Mouse (Mus musculus) T-helper 2 cell (primary cell): Measurements from ENCODE around the gene Sypl2.

Experiments
- in situ Hi-C: fragments of 300-600 bp; cut with MboI, MseI; formaldehyde crosslinking; loops from one replicate; pipeline ENCODE4 v1.15.1; 2025; ENCODE audit warnings: high pct_unique_total_duplicates

Gene Sypl2

GRCm38 (mm10) chr3:108205601-108206000, 20.8 kb downstream of the Sypl2 start:
- in situ Hi-C loops = no loop called here

DNA sequence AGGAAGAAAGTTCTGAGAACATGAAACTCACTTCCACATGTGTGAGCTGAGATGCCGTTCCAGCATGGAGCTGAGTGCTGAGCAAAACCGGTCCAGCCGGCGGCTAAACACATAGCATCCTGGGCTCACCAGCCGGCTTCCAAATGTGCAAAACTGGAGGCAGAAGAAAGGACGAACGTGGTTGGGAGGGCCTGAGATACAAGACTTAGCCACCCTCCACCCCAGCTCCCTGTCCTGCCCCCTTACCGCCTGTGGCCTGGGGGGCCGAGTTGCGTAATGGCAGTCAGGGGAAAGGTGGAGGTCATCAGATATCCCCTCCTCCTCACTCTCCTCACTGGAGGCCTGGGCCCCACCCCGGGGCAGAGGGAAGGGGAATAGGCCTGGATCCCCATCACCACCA, 22.0 kb downstream of the Sypl2 start:
- in situ Hi-C loops = no loop called here

- in situ Hi-C loops = no loop called here
These were observed 22.7 kb downstream of the Sypl2 start for GRCm38 (mm10) chr3:108203621-108204325.

GRCm38 (mm10) chr3:108203212-108203611, 23.2 kb downstream of the Sypl2 start:
- in situ Hi-C loops = no loop called here

- in situ Hi-C loops = no loop called here
These were observed 23.9 kb downstream of the Sypl2 start for GRCm38 (mm10) chr3:108202506-108202905.

DNA sequence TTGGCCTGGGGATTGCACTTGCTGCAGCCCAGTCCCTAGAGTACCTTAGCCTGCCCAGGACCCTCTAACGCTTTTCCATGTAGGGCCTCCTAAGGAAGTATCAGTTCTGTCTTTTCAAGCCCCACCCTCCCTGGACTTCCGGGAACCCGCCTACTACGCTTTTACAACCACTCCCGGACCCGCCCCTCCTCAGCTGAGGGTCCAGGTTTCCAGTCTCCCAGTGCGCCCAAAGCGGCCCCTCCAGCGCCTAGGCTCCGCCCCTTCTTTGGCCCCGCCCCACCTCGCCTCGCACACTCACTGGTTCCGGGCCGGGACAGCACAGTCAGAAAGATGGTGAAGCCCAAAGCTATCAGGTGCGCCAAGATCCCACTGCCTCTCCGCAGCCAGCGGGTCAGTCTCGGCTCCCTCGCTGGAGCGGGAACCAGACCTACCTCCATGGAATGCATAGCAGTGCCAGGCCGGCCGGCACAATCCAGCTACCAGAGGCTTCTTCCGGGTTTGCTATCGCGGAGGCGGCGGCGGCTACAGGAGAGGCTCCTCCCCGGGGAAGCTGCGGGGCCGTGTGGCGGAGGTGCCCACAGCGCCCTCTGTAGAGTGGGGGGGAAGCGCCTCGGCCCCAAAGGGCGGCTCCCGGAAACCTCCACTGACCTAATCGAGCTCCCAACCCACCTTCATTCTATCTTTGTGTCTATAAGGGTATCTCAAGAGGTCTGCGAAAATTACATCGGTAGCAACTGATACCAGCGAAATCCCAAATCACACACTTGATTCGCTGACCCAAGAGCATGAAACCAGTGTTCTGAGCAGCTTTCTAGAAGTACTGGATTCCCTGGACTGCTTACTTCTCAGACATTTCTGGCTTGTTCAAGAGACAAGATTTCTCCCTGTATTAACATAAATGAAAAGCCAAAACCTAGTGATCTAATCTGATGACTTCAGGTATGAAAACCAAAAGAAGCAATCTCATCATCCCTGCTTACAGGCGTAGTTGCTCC, 25.8 kb downstream of the Sypl2 start, which contains the start of gene Cyb561d1:
Cyb561d1 (minus strand) TSS at position 884 of the 995 bp plus-strand sequence.
- in situ Hi-C loops = no loop called here

GRCm38 (mm10) chr3:108199231-108199630, 27.2 kb downstream of the Sypl2 start:
- in situ Hi-C loops = no loop called here

DNA sequence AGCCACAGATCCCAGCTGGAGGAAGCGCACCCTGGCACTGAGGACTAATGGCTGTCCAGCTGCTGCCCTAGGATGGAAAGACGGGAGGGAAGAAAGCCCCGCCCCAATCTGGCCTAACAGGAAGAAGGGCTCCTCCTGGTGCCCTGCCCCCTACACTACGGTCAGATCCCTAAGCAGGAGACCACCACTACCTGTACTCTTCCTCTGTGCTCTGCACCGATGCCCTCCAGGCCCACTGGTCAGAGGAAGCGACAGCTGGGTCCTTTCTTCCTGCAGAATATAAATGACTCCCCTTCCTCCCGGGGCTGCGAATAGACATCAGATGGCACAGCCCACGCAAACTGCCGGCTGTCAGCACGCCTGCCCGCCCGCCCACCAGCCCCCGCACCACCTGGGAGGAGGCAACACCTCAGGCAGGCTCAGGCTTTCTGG, 29.4 kb downstream of the Sypl2 start:
- in situ Hi-C loops = no loop called here

GRCm38 (mm10) chr3:108195941-108196590, 30.4 kb downstream of the Sypl2 start:
- in situ Hi-C loops = no loop called here

GRCm38 (mm10) chr3:108195287-108195686, 31.2 kb downstream of the Sypl2 start:
- in situ Hi-C loops = no loop called here

DNA sequence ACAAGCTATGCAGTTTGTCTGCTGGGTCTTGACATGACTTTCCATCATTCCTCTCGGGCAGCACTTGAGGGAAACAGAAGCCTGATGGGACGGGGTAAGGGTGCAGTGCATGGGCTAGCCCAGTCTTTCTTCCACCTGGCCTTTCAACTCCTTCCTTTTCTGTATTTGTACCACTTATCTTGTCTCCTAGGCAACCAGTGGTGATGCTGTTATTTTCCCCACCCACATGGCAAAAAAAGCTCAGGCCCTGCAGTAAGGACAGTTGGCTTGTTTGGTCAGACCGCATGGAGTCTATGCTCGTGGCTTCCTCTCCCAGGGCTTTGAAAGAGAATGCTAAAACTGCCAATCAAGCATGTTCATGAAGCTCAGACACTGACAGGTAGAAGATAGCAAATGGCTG, 32.8 kb downstream of the Sypl2 start:
- in situ Hi-C loops = no loop called here

DNA sequence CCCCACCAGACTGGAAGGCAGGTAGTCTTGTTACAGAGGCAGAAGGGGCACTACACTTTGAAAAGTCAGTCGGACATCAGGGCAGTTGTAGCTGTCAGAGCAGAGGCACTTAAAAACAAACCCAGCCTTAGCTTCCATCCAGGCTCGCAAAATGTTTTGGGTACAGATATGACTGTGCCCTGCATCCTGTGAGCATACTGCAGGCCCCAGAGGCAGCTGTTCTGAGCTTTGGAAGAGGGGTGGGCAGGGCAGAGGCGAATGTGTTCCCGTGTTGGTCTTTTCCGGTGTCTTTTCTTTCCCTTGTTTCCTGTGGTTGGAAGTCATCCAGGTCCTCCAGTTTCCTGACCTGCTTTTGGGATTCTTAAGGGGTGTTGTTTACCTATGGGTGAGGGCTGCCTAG, 36.6 kb downstream of the Sypl2 start:
- in situ Hi-C loops = no loop called here

GRCm38 (mm10) chr3:108188716-108189490, 37.5 kb downstream of the Sypl2 start:
- in situ Hi-C loops = no loop called here

DNA sequence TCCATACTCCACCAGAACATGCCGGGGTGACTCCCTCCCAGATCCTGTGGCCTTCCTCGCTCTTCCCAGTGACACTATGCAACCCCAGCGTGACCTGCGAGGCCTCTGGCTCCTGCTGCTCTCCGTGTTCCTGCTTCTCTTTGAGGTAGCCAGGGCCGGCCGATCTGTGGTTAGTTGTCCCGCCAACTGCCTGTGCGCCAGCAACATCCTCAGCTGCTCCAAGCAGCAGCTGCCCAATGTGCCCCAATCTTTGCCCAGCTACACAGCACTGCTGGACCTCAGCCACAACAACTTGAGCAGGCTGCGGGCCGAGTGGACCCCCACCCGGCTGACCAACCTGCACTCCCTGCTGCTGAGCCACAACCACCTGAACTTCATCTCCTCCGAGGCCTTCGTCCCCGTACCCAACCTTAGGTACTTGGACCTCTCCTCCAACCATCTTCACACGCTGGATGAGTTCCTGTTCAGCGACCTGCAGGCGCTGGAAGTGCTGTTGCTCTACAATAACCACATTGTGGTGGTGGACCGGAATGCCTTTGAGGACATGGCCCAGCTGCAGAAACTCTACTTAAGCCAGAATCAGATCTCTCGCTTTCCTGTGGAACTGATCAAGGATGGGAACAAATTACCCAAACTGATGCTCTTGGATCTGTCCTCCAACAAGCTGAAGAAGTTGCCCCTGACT, 39.2 kb downstream of the Sypl2 start:
- in situ Hi-C loops = no loop called here

- in situ Hi-C loops = no loop called here
These were observed 40.1 kb downstream of the Sypl2 start, which contains the start of gene Amigo1 for GRCm38 (mm10) chr3:108186098-108187047. Amigo1 (plus strand) TSS chr3:108186335.

GRCm38 (mm10) chr3:108185460-108186097, 40.9 kb downstream of the Sypl2 start:
- in situ Hi-C loops = no loop called here

- in situ Hi-C loops = no loop called here
These were observed 41.7 kb downstream of the Sypl2 start for GRCm38 (mm10) chr3:108184742-108185141.

GRCm38 (mm10) chr3:108180514-108180913, 45.9 kb downstream of the Sypl2 start:
- in situ Hi-C loops = no loop called here
